Comparison of ENCODE assay signal across 21 mouse cellular contexts in genomic region chr3:55536901-55537300, GRCm38 (mm10).
DNase-seq lines count a peak whose midpoint lies in the region; ATAC-seq and TF ChIP-seq lines count a peak whose summit lies in the region.
"Had no signal": no experiment of that assay in that cellular context is flagged by ENCODE, and none has a peak within 500 bp of the region (broad histone marks: within the 10 kb centered on the region; RNA-seq: fewer than 3 reads in every experiment).

No protein-coding gene starts in this region.

- 42% methylated on average over 6 of the region's 6 CpGs for WGBS in embryonic facial prominence, embryonic 10.5 days
- WGBS in hindbrain, embryonic 16.5 days: 58% methylated on average over 6 of the region's 6 CpGs
- WGBS in olfactory bulb, adult 2 months: 57% methylated on average over 6 of the region's 6 CpGs

- ATAC-seq in hindbrain, embryonic 16.5 days: no peak
- ATAC-seq: activated CD4-positive, CD25-positive, alpha-beta regulatory T cell, adult 4 months; forebrain, embryonic 15.5 days; liver, embryonic 12.5 days had no signal

- no peak overlapping the region for H3K4me3 ChIP-seq in layer of hippocampus, adult 2 months
- no peak overlapping the region for H3K4me3 ChIP-seq in embryonic facial prominence, embryonic 10.5 days
- H3K4me3 ChIP-seq in hindbrain, embryonic 16.5 days (ENCODE audit: low read length): no peak overlapping the region
- H3K4me3 ChIP-seq in olfactory bulb, adult 2 months (ENCODE audit: insufficient read depth, low read depth, low read length): no peak overlapping the region
- H3K4me3 ChIP-seq: forebrain, embryonic 15.5 days; hindbrain, embryonic 15.5 days; liver, embryonic 12.5 days had no signal

- no peak for TF ChIP-seq CTCF in layer of hippocampus, adult 2 months (conservative IDR thresholded peaks at IDR 0.05)
- TF ChIP-seq CTCF in olfactory bulb, adult 2 months (IDR thresholded peaks at IDR 0.05; ENCODE audit: insufficient read depth, low read depth, low read length): no peak

- H3K4me1 ChIP-seq in embryonic facial prominence, embryonic 10.5 days: peaks cover 65% of the 10 kb centered on the region
- H3K4me1 ChIP-seq in hindbrain, embryonic 16.5 days (ENCODE audit: control insufficient read depth, insufficient read depth, low read depth, low read length): peaks cover 6% of the 10 kb centered on the region
- peaks cover 8% of the 10 kb centered on the region for H3K4me1 ChIP-seq in olfactory bulb, adult 2 months (ENCODE audit: control insufficient read depth, insufficient read depth, low read length)
- H3K4me1 ChIP-seq: liver, embryonic 12.5 days had no signal

- no peak for DNase-seq in layer of hippocampus, adult 2 months (ENCODE audit: low spot score in 2 of 2)
- no peak for DNase-seq in layer of hippocampus, adult 9-11 months
- no peak for DNase-seq in embryonic facial prominence, embryonic 10.5 days (ENCODE audit: low spot score)
- no peak for DNase-seq in adrenal gland, adult 18-20 months (ENCODE audit: low spot score in 2 of 2)
- no peak for DNase-seq in Muller cell, postnatal 12 days (ENCODE audit: inconsistent ontology term)
- DNase-seq: adrenal gland, postnatal 36 days; cerebellum, adult 18-20 months; cerebellum, postnatal 36 days; gastrocnemius, postnatal 25 days; kidney, adult 18-20 months; layer of hippocampus, postnatal 36 days; lung, embryonic 14.5 days; lung, postnatal 36 days; thymus, postnatal 25 days had no signal

- no peaks in the 10 kb centered on the region for H3K36me3 ChIP-seq in embryonic facial prominence, embryonic 10.5 days (replicated peaks)
- no peaks in the 10 kb centered on the region for H3K36me3 ChIP-seq in hindbrain, embryonic 16.5 days (ENCODE audit: control insufficient read depth, insufficient read depth, low read length)
- H3K36me3 ChIP-seq: liver, embryonic 12.5 days had no signal

- no peak overlapping the region for H3K4me2 ChIP-seq in hindbrain, embryonic 16.5 days (ENCODE audit: low read length)
- H3K4me2 ChIP-seq: forebrain, embryonic 15.5 days; hindbrain, embryonic 15.5 days; liver, embryonic 12.5 days; lung, embryonic 14.5 days had no signal

- H3K9ac ChIP-seq in hindbrain, embryonic 16.5 days (ENCODE audit: low read depth, low read length): no peak overlapping the region
- H3K9ac ChIP-seq: forebrain, embryonic 15.5 days; hindbrain, embryonic 15.5 days; liver, embryonic 12.5 days; lung, embryonic 14.5 days had no signal

- no peak for TF ChIP-seq POLR2A in olfactory bulb, adult 2 months (IDR thresholded peaks at IDR 0.05; ENCODE audit: insufficient read depth, low read depth, low read length)

- no peaks in the 10 kb centered on the region for H3K9me3 ChIP-seq in embryonic facial prominence, embryonic 10.5 days
- no peaks in the 10 kb centered on the region for H3K9me3 ChIP-seq in hindbrain, embryonic 16.5 days (ENCODE audit: control insufficient read depth, low read length)
- H3K9me3 ChIP-seq: forebrain, embryonic 15.5 days; hindbrain, embryonic 15.5 days; liver, embryonic 12.5 days had no signal

- peak overlapping the region; percentile 32; the same call in 1 of the 2 replicates for H3K27ac ChIP-seq in layer of hippocampus, adult 2 months
- peak overlapping the region; percentile 48; the same call in 1 of the 2 replicates for H3K27ac ChIP-seq in embryonic facial prominence, embryonic 10.5 days (replicated peaks)
- peak overlapping the region; percentile 34; the same call in 1 of the 2 replicates for H3K27ac ChIP-seq in hindbrain, embryonic 16.5 days (ENCODE audit: low read depth, low read length)
- H3K27ac ChIP-seq in olfactory bulb, adult 2 months (ENCODE audit: insufficient read depth, low read depth, low read length): 0 out of 2 replicates have a peak overlapping the region, but pooled peaks have one; percentile 6
- H3K27ac ChIP-seq: forebrain, embryonic 15.5 days; kidney, postnatal 0 days; liver, embryonic 12.5 days had no signal

- peaks cover 2% of the 10 kb centered on the region; the same call in 1 of the 2 replicates for H3K27me3 ChIP-seq in embryonic facial prominence, embryonic 10.5 days (replicated peaks; ENCODE audit: low read depth, poor library complexity, severe bottlenecking)
- H3K27me3 ChIP-seq in hindbrain, embryonic 16.5 days (replicated peaks; ENCODE audit: control insufficient read depth, insufficient read depth, low read length): no peaks in the 10 kb centered on the region
- H3K27me3 ChIP-seq: forebrain, embryonic 15.5 days; hindbrain, embryonic 15.5 days; liver, embryonic 12.5 days had no signal
